ENCODE assay signal across 7 mouse cellular contexts in the genomic region with DNA sequence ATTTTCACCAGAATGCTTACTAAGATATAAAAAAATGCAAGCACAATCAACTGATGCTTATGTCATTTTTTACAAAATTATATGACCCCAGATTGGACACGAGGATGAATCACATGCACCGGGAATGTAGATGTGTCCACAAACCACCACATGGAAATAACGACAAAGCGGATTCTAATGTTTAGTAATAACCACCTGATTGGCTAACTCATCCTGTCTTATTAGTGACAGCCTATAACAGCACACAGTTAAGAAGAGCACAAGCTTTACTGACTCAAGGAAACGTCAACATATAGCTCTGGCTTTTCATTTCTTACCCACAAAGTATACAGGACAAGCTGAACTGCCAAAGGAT.
DNase-seq lines count a peak whose midpoint lies in the region; ATAC-seq and TF ChIP-seq lines count a peak whose summit lies in the region.

No protein-coding gene starts in this region.

- no peak overlapping the region for H3K9ac ChIP-seq in neural tube, embryonic 11.5 days (ENCODE audit: low read length)
- H3K9ac ChIP-seq in forebrain, postnatal 0 days = peak overlapping the region; percentile 45
- H3K9ac ChIP-seq in liver, embryonic 16.5 days (ENCODE audit: low read depth, low read length) = no peak overlapping the region

- no peaks in the 10 kb centered on the region for H3K27me3 ChIP-seq in neural tube, embryonic 11.5 days (ENCODE audit: control insufficient read depth, insufficient read depth, low read length)
- H3K27me3 ChIP-seq in forebrain, postnatal 0 days (ENCODE audit: insufficient read depth, low read length) = no peaks in the 10 kb centered on the region
- no peaks in the 10 kb centered on the region for H3K27me3 ChIP-seq in liver, embryonic 16.5 days (ENCODE audit: control insufficient read depth, insufficient read depth, low read depth, low read length)

- no peak for DNase-seq in neural tube, embryonic 11.5 days (ENCODE audit: low spot score)
- no peak for DNase-seq in neural tube, embryonic 10.5 days (ENCODE audit: extremely low spot score, low spot score)
- DNase-seq in forebrain, postnatal 0 days = no peak
- no peak for DNase-seq in testis, postnatal 10 days (ENCODE audit: low spot score)
- no peak for DNase-seq in MN1 (ENCODE audit: low spot score)
- no peak for DNase-seq in ovary, postnatal 10 days (ENCODE audit: low spot score)

- H3K4me1 ChIP-seq in neural tube, embryonic 11.5 days (ENCODE audit: control insufficient read depth, insufficient read depth, low read length) = peaks cover 29% of the 10 kb centered on the region
- H3K4me1 ChIP-seq in forebrain, postnatal 0 days (ENCODE audit: insufficient read depth) = peaks cover 16% of the 10 kb centered on the region
- peaks cover 5% of the 10 kb centered on the region; the same call in 1 of the 2 replicates for H3K4me1 ChIP-seq in liver, embryonic 16.5 days (ENCODE audit: control insufficient read depth, low read depth, low read length)

- H3K9me3 ChIP-seq in neural tube, embryonic 11.5 days (ENCODE audit: control insufficient read depth, low read length) = no peaks in the 10 kb centered on the region
- no peaks in the 10 kb centered on the region for H3K9me3 ChIP-seq in forebrain, postnatal 0 days (ENCODE audit: low read length)
- no peaks in the 10 kb centered on the region for H3K9me3 ChIP-seq in liver, embryonic 16.5 days (replicated peaks; ENCODE audit: control insufficient read depth, low read length)

- no peak overlapping the region for H3K27ac ChIP-seq in neural tube, embryonic 11.5 days (ENCODE audit: low read depth, low read length)
- H3K27ac ChIP-seq in forebrain, postnatal 0 days (ENCODE audit: low read depth, low read length) = peak overlapping the region; percentile 81
- H3K27ac ChIP-seq in liver, embryonic 16.5 days (ENCODE audit: low read length) = no peak overlapping the region

- no peak for TF ChIP-seq CTCF in forebrain, postnatal 0 days (IDR thresholded peaks at IDR 0.05; ENCODE audit: low read depth)

- H3K36me3 ChIP-seq in neural tube, embryonic 11.5 days (ENCODE audit: control insufficient read depth, insufficient read depth, low read length) = no peaks in the 10 kb centered on the region
- no peaks in the 10 kb centered on the region for H3K36me3 ChIP-seq in forebrain, postnatal 0 days (ENCODE audit: insufficient read depth)
- no peaks in the 10 kb centered on the region for H3K36me3 ChIP-seq in liver, embryonic 16.5 days (ENCODE audit: control insufficient read depth, insufficient read depth)

- WGBS in neural tube, embryonic 11.5 days = 32% methylated on average over 5 of the region's 5 CpGs
- 10% methylated on average over 5 of the region's 5 CpGs for WGBS in forebrain, postnatal 0 days
- 16% methylated on average over 5 of the region's 5 CpGs for WGBS in liver, embryonic 16.5 days (ENCODE audit: insufficient replicate concordance)

- ATAC-seq in neural tube, embryonic 11.5 days (ENCODE audit: insufficient read depth, low FRiP score, low TSS enrichment) = no peak
- ATAC-seq in forebrain, postnatal 0 days = peak; percentile 60
- no peak for ATAC-seq in liver, embryonic 16.5 days (ENCODE audit: low read depth)

- no peak overlapping the region for H3K4me3 ChIP-seq in neural tube, embryonic 11.5 days (ENCODE audit: low read depth, low read length)
- H3K4me3 ChIP-seq in forebrain, postnatal 0 days (ENCODE audit: low read depth, low read length) = peak overlapping the region; percentile 36
- no peak overlapping the region for H3K4me3 ChIP-seq in liver, embryonic 16.5 days (ENCODE audit: low read depth, low read length)

- H3K4me2 ChIP-seq in neural tube, embryonic 11.5 days (ENCODE audit: low read depth) = peak overlapping the region; percentile 29
- H3K4me2 ChIP-seq in forebrain, postnatal 0 days (ENCODE audit: low read depth) = peak overlapping the region; percentile 48
- peak overlapping the region; percentile 47 for H3K4me2 ChIP-seq in liver, embryonic 16.5 days (ENCODE audit: low read depth, low read length)
